Mouse (Mus musculus) midbrain, embryonic 16.5 days (tissue): ENCODE data around the gene Gab1. TPM values are rescaled to one million over a fixed set of nuclear protein-coding genes. Genes with fewer than 3 reads are reported as not detected.

ENCODE experiments used
- ATAC-seq: fragments of 200-750 bp; cut with Nextera tagmentation; 2 replicates; pipeline ENCODE4 v1.8.0; 2017; ENCODE audit warnings: moderate TSS enrichment
- H3K27ac ChIP-seq: fragments of 300-500 bp; sonication (generic); 2 replicates; pipeline ENCODE4 v1.5.1; 2014; ENCODE audit warnings: mild to moderate bottlenecking, low read length, mixed read lengths
- H3K27me3 ChIP-seq: fragments of 300-500 bp; sonication (generic); 2 replicates; pipeline ENCODE4 v1.6.1; 2014; ENCODE audit warnings: low read depth, low read length, mixed read lengths; ENCODE audit not compliant: control insufficient read depth, insufficient read depth
- H3K36me3 ChIP-seq: fragments of 300-500 bp; sonication (generic); 2 replicates; pipeline ENCODE4 v1.6.1; 2014; ENCODE audit warnings: mild to moderate bottlenecking, low read length, moderate library complexity, mixed read lengths; ENCODE audit not compliant: control insufficient read depth, insufficient read depth
- H3K4me1 ChIP-seq: fragments of 300-500 bp; sonication (generic); 2 replicates; pipeline ENCODE4 v1.6.1; 2014; ENCODE audit warnings: mild to moderate bottlenecking, low read length, mixed read lengths; ENCODE audit not compliant: control insufficient read depth, insufficient read depth
- H3K4me2 ChIP-seq: fragments of 300-500 bp; sonication (generic); 2 replicates; pipeline ENCODE4 v1.6.1; 2014; ENCODE audit warnings: mild to moderate bottlenecking, low read length, mixed read lengths
- H3K4me3 ChIP-seq: fragments of 300-500 bp; sonication (generic); 2 replicates; pipeline ENCODE4 v1.5.1; 2014; ENCODE audit warnings: low read depth, mild to moderate bottlenecking, low read length, moderate library complexity, mixed read lengths
- H3K9ac ChIP-seq: fragments of 300-500 bp; sonication (generic); 2 replicates; pipeline ENCODE4 v1.6.1; 2014; ENCODE audit warnings: low read depth, low read length, mixed read lengths
- H3K9me3 ChIP-seq: fragments of 300-500 bp; sonication (generic); replicated peaks from 2 replicates; pipeline ENCODE4 v1.6.1; 2014; ENCODE audit warnings: mild to moderate bottlenecking, low read length, mixed read lengths; ENCODE audit not compliant: control insufficient read depth, poor library complexity, severe bottlenecking
- WGBS: fragments of 180-500 bp; shearing (Covaris S2); extraction: QIAGEN DNeasy Blood & Tissue Kit; methylation state at CpG from one replicate; pipeline ENCODE4 v1.1.7; 2014; 5-methylcytosine and 5-hydroxymethylcytosine counted together
- polyA plus RNA-seq: library from polyadenylated mRNA; unstranded; fragments of >200 nt; fragmentation: Nextera tagmentation; extraction: Ambion mirVana; gene quantifications from 2 replicates; pipeline ENCODE4 v1.2.1, GENCODE M21; 2015

Gab1 gene
- polyA plus RNA-seq, 1 experiment from 2014 or later, result 7.6 TPM

DNA sequence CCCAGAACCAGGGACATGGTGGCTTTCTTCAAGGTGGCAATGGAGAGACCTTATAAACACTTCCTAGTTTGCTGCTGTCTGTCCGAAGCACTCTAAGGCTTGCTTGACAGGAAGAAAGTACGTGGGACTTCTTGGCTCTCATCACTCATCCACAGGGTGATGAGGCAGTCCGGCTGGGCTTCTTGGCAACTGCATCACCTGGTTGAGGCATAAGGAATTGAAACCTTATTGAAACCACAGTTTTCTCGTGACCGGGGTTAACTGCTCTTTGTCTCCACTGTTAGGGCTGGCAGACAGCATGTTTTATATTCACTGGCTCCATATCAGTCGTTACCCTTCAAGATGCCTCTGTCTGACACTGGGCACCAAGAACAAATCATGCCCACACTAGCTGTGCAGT lies 40.2 kb downstream of the Gab1 start:
- Histone ChIP-seq H3K27ac (no peak overlapping the region), H3K27me3 (no peaks in the 10 kb centered on the region), H3K9me3 (no peaks in the 10 kb centered on the region), H3K4me1 (no peaks in the 10 kb centered on the region), H3K9ac (no peak overlapping the region), H3K4me3 (no peak overlapping the region), H3K4me2 (no peak overlapping the region), H3K36me3 (no peaks in the 10 kb centered on the region)
- no peak for ATAC-seq
- WGBS, result 83% methylated on average over 6 of the region's 6 CpGs

DNA sequence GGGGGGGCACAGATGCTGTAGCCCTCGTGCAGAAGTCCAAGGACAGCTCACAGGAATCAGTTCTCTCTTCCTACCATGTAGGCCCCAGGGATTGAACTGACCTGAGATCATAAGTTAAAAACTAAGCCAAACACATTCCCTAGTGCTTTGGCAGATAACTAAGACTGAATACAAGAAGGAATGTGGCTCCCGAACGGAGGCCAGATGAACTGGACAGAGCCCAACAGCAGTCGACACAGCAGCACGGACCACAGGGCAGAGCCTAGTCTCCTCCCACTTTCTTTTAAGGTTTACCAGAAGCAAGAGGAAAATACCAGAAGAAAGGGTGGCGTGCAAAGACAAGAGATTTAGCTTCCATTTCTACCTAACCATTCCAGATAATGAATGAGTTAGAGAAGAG lies 42.1 kb downstream of the Gab1 start:
- no peak for ATAC-seq
- WGBS, result 49% methylated on average over 6 of the region's 6 CpGs
- Histone ChIP-seq H3K36me3 (no peaks in the 10 kb centered on the region), H3K27me3 (no peaks in the 10 kb centered on the region), H3K4me1 (no peaks in the 10 kb centered on the region), H3K9me3 (no peaks in the 10 kb centered on the region), H3K4me2 (no peak overlapping the region), H3K4me3 (no peak overlapping the region), H3K9ac (no peak overlapping the region), H3K27ac (no peak overlapping the region)

- Histone ChIP-seq H3K27me3 (no peaks in the 10 kb centered on the region), H3K4me3 (no peak overlapping the region), H3K27ac (no peak overlapping the region), H3K36me3 (no peaks in the 10 kb centered on the region), H3K4me1 (peaks cover 3% of the 10 kb centered on the region; the same call in 1 of the 2 replicates), H3K9me3 (no peaks in the 10 kb centered on the region), H3K4me2 (no peak overlapping the region), H3K9ac (no peak overlapping the region)
- WGBS, result 58% methylated on average over 6 of the region's 6 CpGs
- no peak for ATAC-seq
Measured at GRCm38 (mm10) chr8:80835401-80835800, 44.9 kb downstream of the Gab1 start.

DNA sequence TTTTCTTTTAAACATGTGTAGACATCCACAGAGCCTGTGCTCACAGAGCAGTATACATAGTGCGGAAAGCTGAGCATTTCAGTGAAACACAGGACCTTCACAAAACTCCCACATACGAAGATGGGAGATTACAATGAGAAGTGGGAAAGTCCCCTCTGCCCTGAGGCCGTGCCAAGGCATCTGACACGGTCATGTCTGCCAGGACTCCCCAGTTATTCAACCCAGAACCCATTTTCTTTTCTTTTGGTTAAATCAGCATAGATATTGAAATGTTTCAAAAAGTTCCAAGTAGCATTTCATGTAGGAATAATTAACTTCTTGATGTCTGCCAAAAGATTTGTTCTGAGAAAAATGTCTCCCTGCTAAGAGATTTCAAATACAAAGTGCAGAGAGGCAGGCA lies 45.9 kb downstream of the Gab1 start:
- no peak overlapping the region for H3K27ac ChIP-seq
- WGBS, result 54% methylated on average over 4 of the region's 4 CpGs
- H3K27me3 ChIP-seq, result no peaks in the 10 kb centered on the region
- no peak overlapping the region for H3K4me2 ChIP-seq
- no peaks in the 10 kb centered on the region for H3K36me3 ChIP-seq
- ATAC-seq, result no peak
- H3K4me1 ChIP-seq, result peaks cover 7% of the 10 kb centered on the region; the same call in 1 of the 2 replicates
- H3K9me3 ChIP-seq, result no peaks in the 10 kb centered on the region
- H3K9ac ChIP-seq, result no peak overlapping the region
- no peak overlapping the region for H3K4me3 ChIP-seq

DNA sequence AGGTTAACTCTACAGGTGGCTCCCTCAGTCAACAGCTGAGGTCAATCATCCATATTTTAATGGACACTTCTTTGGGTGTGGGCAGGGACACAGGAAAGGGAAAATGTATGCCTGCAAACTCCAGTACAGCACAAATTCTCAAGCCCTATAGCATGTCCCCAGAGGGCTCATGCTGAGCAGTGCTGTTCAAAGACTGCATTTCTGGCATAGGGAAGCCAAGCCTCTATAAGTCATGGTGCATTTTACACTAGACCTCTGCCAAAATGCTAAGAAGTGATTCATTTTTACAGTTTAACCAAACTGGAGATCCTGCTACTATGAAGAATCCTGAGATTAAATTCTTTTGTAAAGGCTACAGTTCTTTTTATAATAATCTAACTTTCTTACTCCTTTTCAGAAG lies 47.8 kb downstream of the Gab1 start:
- Histone ChIP-seq H3K9ac (no peak overlapping the region), H3K4me3 (no peak overlapping the region), H3K4me2 (no peak overlapping the region), H3K36me3 (no peaks in the 10 kb centered on the region), H3K9me3 (no peaks in the 10 kb centered on the region), H3K27ac (no peak overlapping the region), H3K4me1 (peaks cover 7% of the 10 kb centered on the region; the same call in 1 of the 2 replicates), H3K27me3 (no peaks in the 10 kb centered on the region)
- no peak for ATAC-seq

GRCm38 (mm10) chr8:80831876-80832524 lies 48.3 kb downstream of the Gab1 start:
- Histone ChIP-seq H3K4me3 (no peak overlapping the region), H3K9ac (no peak overlapping the region), H3K9me3 (no peaks in the 10 kb centered on the region), H3K27me3 (no peaks in the 10 kb centered on the region), H3K27ac (no peak overlapping the region), H3K4me1 (peaks cover 7% of the 10 kb centered on the region; the same call in 1 of the 2 replicates), H3K36me3 (no peaks in the 10 kb centered on the region), H3K4me2 (no peak overlapping the region)
- no peak for ATAC-seq
- WGBS, result 96% methylated on average over 5 of the region's 5 CpGs

DNA sequence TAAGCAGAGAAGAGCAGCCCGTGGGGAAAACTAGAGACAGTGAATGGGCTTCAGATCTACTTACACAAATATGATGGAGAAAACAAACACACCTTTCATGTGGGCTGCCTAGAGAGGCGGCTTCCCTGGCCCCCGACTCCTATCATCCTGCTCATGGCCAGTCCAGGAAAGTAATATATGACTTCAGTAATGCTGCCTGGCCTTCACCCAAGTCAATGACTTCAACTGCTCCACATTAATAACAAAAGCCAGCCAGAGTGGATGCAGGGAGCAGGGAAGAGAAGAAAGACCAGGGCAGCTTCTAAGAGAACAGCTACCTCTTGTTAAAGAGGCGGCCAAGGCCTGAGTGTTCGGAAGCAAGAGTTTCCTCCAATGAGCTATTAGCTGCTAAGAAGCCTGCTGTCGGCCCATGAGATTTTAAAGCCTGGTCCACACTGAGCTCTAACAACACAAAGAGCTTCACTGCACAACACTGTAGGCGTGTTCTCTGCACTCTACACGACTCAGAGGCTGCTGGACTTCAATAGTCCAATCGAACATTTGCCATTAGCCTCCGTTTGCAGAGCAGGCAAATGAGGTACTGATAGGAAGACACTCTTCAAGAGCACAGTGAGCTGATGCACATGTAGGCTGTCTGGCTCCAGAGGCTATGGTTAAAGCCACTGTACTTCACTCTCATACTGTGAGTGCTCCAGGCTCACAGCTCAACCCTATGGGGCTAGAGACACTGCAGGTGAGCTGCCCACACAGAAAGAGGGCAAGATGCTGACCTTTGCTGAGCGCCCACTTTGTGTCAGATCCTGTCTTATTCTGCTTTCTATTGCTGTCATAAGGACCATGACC lies 49.4 kb downstream of the Gab1 start:
- Histone ChIP-seq H3K4me2 (no peak overlapping the region), H3K27me3 (no peaks in the 10 kb centered on the region), H3K9me3 (no peaks in the 10 kb centered on the region), H3K36me3 (no peaks in the 10 kb centered on the region), H3K4me1 (peaks cover 7% of the 10 kb centered on the region; the same call in 1 of the 2 replicates), H3K27ac (no peak overlapping the region; the same call in none of the 2 replicates), H3K9ac (no peak overlapping the region), H3K4me3 (no peak overlapping the region)
- peak; percentile 67 for ATAC-seq
- 65% methylated on average over 11 of the region's 11 CpGs for WGBS

DNA sequence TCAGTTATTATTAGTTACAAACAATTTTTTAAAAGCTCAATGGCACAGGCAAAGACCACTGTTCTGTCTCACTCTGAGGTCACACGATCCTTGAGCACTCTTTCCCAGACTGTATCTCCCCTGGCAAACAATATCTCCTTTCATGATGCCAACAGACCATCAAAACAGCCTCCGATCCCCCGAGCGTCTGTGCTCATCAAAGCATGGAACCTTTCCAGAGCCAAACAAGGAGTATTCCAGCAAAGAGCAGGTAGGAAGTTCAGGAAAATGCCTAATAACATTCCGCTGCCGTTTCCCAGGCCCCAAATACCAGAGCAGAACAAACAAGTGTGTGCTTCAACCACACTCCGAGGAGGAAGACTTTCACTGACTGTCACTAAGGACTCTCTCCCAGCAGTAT lies 50.2 kb downstream of the Gab1 start:
- Histone ChIP-seq H3K36me3 (no peaks in the 10 kb centered on the region), H3K4me1 (peaks cover 8% of the 10 kb centered on the region; the same call in 1 of the 2 replicates), H3K27me3 (no peaks in the 10 kb centered on the region), H3K27ac (peak overlapping the region; percentile 39), H3K9me3 (no peaks in the 10 kb centered on the region), H3K4me3 (no peak overlapping the region), H3K9ac (no peak overlapping the region), H3K4me2 (no peak overlapping the region; the same call in 1 of the 2 replicates)
- no peak for ATAC-seq
- 46% methylated on average over 7 of the region's 7 CpGs for WGBS

DNA sequence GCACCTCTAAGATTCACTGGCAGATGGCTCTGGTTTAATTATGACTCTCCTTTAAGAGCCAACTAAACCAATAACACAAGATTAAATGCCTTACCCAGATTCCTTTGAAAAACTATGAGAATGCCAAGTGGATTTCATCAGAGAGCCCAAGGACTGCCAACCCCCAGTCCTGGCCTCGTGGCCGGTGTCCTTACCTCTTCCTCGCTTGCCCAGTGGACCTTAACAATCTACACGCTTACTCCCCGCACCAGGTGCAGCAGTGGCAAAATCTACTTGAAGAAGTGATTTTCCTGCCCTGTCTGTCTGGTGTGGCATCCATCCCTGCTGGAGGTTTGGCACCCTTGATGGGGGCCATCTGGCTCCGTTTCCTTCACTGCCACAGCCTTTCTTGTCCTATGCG lies 53.3 kb downstream of the Gab1 start:
- Histone ChIP-seq H3K4me3 (no peak overlapping the region), H3K4me1 (peaks cover 18% of the 10 kb centered on the region; the same call in 1 of the 2 replicates), H3K36me3 (no peaks in the 10 kb centered on the region), H3K4me2 (no peak overlapping the region), H3K9me3 (no peaks in the 10 kb centered on the region), H3K9ac (no peak overlapping the region), H3K27me3 (no peaks in the 10 kb centered on the region), H3K27ac (no peak overlapping the region)
- no peak for ATAC-seq
- WGBS, result 90% methylated on average over 7 of the region's 7 CpGs
